ENCODE assay signal across 7 mouse cellular contexts in the genomic region with DNA sequence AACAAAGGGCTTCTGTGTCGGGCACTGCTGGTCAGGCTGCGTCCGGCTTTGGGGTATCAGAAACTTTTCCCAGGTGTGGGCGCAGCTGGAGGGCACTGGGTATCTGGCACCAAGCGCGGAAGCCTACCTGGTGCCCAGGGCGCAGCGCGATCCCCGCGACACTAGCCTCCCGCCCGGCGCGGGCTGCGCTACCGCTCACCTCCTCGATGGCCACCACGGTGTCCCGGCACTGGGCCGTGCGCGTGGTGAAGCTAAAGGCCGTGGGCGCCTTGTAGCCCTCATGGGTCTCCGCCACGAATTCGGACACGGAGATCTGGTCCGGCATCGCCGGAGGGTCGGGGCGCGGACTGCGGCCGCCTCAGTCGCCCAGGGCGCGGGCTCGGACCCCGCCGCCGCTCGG.
DNase-seq lines count a peak whose midpoint lies in the region; ATAC-seq and TF ChIP-seq lines count a peak whose summit lies in the region.
"Not testable (repeated sequence)": the region's sequence is repeated elsewhere in the genome, so short reads cannot be mapped to it uniquely, and the experiment has no call there.

No protein-coding gene starts in this region.

- H3K27ac ChIP-seq in embryonic facial prominence, embryonic 13.5 days; heart, embryonic 13.5 days (replicated peaks); intestine, embryonic 14.5 days (ENCODE audit: low read depth); limb, embryonic 11.5 days (replicated peaks; ENCODE audit: low read depth, low read length); lung, embryonic 15.5 days; neural tube, embryonic 15.5 days (replicated peaks): not testable (repeated sequence)

- ATAC-seq in Patski, result peak; percentile 17
- ATAC-seq in embryonic facial prominence, embryonic 13.5 days (ENCODE audit: insufficient number of reproducible peaks, insufficient read depth, low FRiP score, low TSS enrichment, low read depth); heart, embryonic 13.5 days (ENCODE audit: extremely low read depth, insufficient number of reproducible peaks, low FRiP score, low TSS enrichment); intestine, embryonic 14.5 days (replicated peaks; ENCODE audit: low FRiP score, low TSS enrichment, low read depth); limb, embryonic 11.5 days (ENCODE audit: insufficient number of reproducible peaks, low FRiP score, low TSS enrichment, low read depth); lung, embryonic 15.5 days (ENCODE audit: borderline replicate concordance, extremely low read depth, low FRiP score, low TSS enrichment); neural tube, embryonic 15.5 days (ENCODE audit: low FRiP score): not testable (repeated sequence)

- DNase-seq in Patski (ENCODE audit: low read depth, low spot score), result not testable (repeated sequence)
- peak; percentile 51 for DNase-seq in intestine, embryonic 14.5 days (ENCODE audit: low spot score)
- peak; percentile 20 for DNase-seq in limb, embryonic 11.5 days (ENCODE audit: low spot score)

- not testable (repeated sequence) for H3K36me3 ChIP-seq in embryonic facial prominence, embryonic 13.5 days; heart, embryonic 13.5 days; intestine, embryonic 14.5 days (ENCODE audit: control insufficient read depth, insufficient read depth, low read length); limb, embryonic 11.5 days (ENCODE audit: control insufficient read depth, insufficient read depth, low read length); lung, embryonic 15.5 days; neural tube, embryonic 15.5 days

- H3K4me2 ChIP-seq in embryonic facial prominence, embryonic 13.5 days, result peak overlapping the region; percentile 45
- peak overlapping the region; percentile 46 for H3K4me2 ChIP-seq in heart, embryonic 13.5 days
- peak overlapping the region; percentile 39 for H3K4me2 ChIP-seq in intestine, embryonic 14.5 days (ENCODE audit: low read length)
- peak overlapping the region; percentile 22; the same call in 1 of the 2 replicates for H3K4me2 ChIP-seq in limb, embryonic 11.5 days (ENCODE audit: low read depth, severe bottlenecking)
- H3K4me2 ChIP-seq in lung, embryonic 15.5 days, result peak overlapping the region; percentile 39
- H3K4me2 ChIP-seq in neural tube, embryonic 15.5 days, result peak overlapping the region; percentile 17; the same call in 1 of the 2 replicates

- TF ChIP-seq CTCF in Patski (IDR thresholded peaks at IDR 0.05), result not testable (repeated sequence)

- H3K4me1 ChIP-seq in embryonic facial prominence, embryonic 13.5 days; heart, embryonic 13.5 days; intestine, embryonic 14.5 days (replicated peaks; ENCODE audit: control insufficient read depth, insufficient read depth, low read length); limb, embryonic 11.5 days (ENCODE audit: control insufficient read depth, insufficient read depth, low read length); lung, embryonic 15.5 days; neural tube, embryonic 15.5 days: not testable (repeated sequence)

- peak overlapping the region; percentile 28 for H3K4me3 ChIP-seq in embryonic facial prominence, embryonic 13.5 days
- peak overlapping the region; percentile 31 for H3K4me3 ChIP-seq in heart, embryonic 13.5 days
- H3K4me3 ChIP-seq in intestine, embryonic 14.5 days (ENCODE audit: low read depth, low read length), result peak overlapping the region; percentile 28
- peak overlapping the region; percentile 28 for H3K4me3 ChIP-seq in limb, embryonic 11.5 days (ENCODE audit: low read depth, low read length)
- peak overlapping the region; percentile 22 for H3K4me3 ChIP-seq in lung, embryonic 15.5 days
- H3K4me3 ChIP-seq in neural tube, embryonic 15.5 days (replicated peaks), result peak overlapping the region; percentile 12

- H3K27me3 ChIP-seq in Patski; embryonic facial prominence, embryonic 13.5 days; heart, embryonic 13.5 days (replicated peaks); intestine, embryonic 14.5 days (replicated peaks; ENCODE audit: control insufficient read depth, insufficient read depth, low read length); limb, embryonic 11.5 days (ENCODE audit: control insufficient read depth, insufficient read depth, low read length); lung, embryonic 15.5 days; neural tube, embryonic 15.5 days (replicated peaks): not testable (repeated sequence)

- not testable (repeated sequence) for H3K9ac ChIP-seq in embryonic facial prominence, embryonic 13.5 days; heart, embryonic 13.5 days; intestine, embryonic 14.5 days (ENCODE audit: low read length); limb, embryonic 11.5 days (ENCODE audit: low read length); lung, embryonic 15.5 days; neural tube, embryonic 15.5 days (replicated peaks)

- WGBS in embryonic facial prominence, embryonic 13.5 days, result 8% methylated on average over 32 of the region's 45 CpGs
- WGBS in heart, embryonic 13.5 days, result under 1% methylated on average over 45 of the region's 45 CpGs
- 9% methylated on average over 36 of the region's 45 CpGs for WGBS in intestine, embryonic 14.5 days
- WGBS in limb, embryonic 11.5 days, result 7% methylated on average over 36 of the region's 45 CpGs
- WGBS in lung, embryonic 15.5 days, result 4% methylated on average over 45 of the region's 45 CpGs
- WGBS in neural tube, embryonic 15.5 days, result 12% methylated on average over 38 of the region's 45 CpGs

- not testable (repeated sequence) for H3K9me3 ChIP-seq in embryonic facial prominence, embryonic 13.5 days; heart, embryonic 13.5 days; intestine, embryonic 14.5 days (ENCODE audit: control insufficient read depth, low read length); limb, embryonic 11.5 days (ENCODE audit: control insufficient read depth, low read length); lung, embryonic 15.5 days; neural tube, embryonic 15.5 days (replicated peaks)

- CTCF ChIA-PET in Patski (lab: Charles Lee), result not testable (repeated sequence)

- in situ Hi-C loops in Patski (cut with MboI; ENCODE audit: low pct_unique_long_range_greater_than_20kb), result not testable (repeated sequence)

- POLR2A ChIA-PET in Patski (lab: Charles Lee), result not testable (repeated sequence)
